Mouse (Mus musculus): Measurements from ENCODE around the gene Kcnh5.

Gene Kcnh5

DNA sequence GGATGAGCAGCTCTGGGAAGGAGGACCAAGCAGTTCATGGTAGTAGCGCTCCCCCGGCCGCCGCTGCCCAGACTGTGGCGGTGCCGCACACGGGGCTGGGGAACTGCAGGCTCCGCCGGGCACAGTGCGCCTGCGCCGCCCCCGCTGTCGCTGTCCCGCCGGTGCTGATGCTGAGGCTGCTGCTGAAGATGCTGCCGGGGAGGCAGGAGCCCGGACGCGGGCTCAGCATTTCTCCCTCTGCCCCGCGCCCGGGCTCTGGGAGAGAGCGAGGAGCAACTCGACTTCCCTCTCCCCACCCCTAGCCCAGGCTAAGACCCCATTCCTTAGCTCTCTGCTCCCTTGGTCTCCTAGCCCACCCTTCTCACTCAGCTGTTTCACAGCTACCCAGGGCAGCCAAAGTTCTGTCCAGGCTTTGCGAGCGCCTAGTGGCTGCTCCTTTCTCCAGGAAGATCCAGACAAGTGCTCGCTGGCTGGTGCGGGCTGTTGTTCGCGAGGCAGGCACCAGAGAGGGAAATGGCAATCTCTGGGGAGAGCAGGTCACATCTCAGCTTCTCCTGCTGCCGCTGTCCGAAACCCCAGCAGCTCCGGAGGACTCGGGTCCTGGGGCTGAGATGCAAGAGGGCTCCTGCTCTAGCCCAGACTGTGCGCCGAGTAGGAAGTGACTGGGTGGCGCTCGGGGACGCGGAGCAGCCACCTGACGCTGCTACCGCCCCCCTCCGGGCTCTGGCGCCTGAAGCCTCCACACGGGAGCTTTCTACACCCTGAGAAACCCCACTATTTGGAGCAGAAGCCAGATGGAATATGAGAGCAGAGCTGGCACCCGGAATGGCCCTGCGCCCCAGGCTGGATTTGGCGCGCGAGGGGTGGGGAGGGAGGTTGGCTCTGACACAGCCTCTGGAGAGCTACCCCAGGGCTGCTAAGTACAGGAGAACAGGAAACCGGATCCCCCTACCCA lies at the start of gene Kcnh5:
TSS of gene Kcnh5 (minus strand) at position 642 of the 955 bp plus-strand sequence.
- DNase-seq, result peak; percentile 8

DNA sequence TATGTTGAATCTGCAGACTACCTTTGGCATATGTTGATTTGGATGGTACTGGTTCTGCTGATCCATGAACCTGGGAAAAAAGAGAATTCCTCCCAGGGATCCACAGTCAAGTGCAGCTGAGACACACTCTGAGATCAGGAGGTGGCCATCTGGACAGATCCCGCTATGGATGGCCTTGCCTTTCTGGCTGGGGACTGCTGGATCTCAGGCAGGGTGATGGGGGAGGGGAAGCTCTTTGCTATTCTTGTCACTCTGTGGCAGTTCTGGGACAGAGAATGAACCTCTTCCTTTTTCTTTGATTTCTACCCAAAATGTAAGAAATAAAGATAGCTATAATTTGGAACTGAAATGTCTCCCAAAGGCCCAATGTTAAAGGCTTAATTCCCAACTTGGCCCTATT lies 46.8 kb upstream of the Kcnh5 start:
- DNase-seq, result no peak

- DNase-seq, result no peak
Measured at GRCm38 (mm10) chr12:75189413-75189812, 12.3 kb upstream of the Kcnh5 start.

DNA sequence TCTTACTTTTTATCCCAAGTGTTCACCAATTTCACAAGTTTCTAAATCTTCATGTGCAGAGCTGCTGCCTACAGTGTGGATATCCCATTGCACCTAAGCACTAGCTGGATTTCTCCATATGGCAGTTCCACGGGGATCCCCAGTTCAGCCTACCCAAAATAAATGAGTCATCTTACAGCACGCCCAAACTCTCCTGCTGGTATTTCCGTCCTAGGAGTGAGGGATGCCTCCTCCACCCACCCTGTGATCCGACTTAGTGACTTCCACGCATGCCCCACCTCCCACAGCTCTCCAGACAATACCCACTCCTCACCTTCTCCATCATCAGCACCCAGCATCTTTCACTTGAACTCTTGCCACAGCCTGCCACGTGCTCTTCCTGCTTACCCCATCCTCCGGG lies 5.5 kb upstream of the Kcnh5 start:
- no peak for DNase-seq

DNA sequence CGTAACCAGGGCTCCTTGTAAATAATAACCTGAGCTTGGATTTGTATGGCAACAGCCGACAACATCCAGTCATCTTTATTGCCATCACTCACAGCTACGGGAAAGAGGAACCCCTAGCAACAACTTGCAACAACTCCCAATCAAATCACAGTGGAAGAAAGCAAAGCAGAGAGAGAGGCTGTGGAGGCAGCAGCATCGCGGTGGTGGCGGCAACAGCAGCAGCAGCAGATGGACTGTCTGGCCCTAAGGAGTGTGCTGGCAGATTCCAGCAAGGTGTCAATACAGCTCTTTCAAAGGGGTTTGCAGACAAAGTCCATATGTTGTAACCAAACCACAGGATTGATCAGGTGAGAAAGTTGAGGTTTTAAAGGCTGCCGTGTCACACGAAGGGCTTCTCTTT lies 2.4 kb upstream of the Kcnh5 start:
- no peak for DNase-seq

DNA sequence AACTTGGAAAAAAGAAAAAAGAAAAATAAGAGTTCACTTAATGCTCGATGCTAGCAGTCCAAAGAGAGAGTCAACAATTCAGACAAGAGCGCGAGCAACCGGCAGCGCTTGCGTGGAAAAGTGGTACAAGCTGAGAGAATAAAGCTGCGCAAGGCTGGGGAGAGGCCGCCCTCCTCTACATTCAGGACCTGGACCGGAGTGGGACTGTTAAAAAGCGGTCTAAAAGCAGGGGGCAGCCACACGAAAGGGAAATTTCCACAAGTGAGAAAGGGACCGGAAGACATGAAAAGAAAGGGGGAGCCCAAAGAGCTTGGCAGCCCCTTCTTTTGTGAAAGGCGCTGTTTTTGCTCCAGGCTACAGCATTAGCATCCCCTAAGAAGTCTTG lies 506 bp upstream of the Kcnh5 start:
- DNase-seq, result no peak

GRCm38 (mm10) chr12:75175931-75176565 lies 1.1 kb downstream of the Kcnh5 start:
- no peak for DNase-seq

GRCm38 (mm10) chr12:75170970-75171369 lies 6.2 kb downstream of the Kcnh5 start:
- DNase-seq, result no peak

DNA sequence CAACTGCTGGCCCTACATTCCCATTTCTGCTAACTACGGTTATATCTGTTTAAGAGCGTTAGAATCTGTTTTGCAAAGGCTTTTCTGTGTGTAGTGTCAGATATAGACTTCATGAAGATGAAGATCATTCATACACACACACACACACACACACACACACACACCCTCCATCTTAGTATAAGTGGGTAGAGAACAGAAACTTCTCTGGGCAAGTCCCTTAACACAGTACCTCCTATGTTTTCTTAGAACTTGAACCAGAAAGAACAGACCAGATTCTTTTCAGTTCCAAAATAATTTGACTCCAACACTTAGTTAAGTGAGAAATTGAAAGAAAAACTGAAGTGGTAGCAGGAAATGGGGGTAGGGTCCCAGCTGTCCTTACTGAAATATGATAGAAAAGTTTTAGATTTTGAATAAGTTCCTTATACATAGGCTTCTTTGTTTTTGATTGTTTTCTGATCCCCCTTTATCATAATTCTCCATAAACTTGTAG lies 24.0 kb downstream of the Kcnh5 start:
- no peak for DNase-seq

DNA sequence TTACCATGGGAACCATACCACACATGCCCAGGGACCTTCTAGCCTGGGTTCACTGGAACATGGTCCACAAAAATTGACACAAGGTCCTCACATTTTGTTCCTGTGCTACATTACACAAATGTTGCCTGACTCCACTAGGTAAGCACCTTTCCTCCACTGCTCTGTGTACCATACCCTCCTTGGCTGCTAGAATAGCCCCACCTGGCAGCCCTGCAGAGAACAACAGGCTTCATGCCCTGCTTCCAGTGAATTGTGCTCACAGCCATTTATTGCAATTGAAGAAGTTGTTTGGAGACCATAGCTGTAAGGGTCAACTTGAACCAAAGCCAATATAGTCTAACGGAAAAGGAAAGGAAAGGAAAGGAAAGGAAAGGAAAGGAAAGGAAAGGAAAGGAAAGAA lies 37.3 kb downstream of the Kcnh5 start:
- DNase-seq, result no peak

DNA sequence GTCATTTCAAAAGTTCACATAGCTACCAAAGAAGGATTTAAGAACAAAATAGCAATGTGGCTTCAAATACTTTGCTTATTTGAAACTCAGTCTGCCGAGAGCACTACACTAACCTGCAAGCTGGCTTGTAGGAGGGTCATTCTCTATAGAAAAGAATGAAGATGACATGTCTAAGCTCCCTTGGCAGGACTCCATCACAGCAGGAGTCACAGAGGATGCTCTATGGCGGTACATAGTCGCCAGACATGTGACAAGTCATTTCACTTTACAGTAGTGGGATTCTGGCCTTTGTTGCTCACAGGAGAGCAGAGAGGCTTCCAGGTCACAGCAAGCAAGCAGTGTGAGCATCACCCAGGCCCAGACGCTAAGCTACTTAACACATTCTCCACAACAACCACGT lies 85.2 kb downstream of the Kcnh5 start:
- no peak for DNase-seq

DNA sequence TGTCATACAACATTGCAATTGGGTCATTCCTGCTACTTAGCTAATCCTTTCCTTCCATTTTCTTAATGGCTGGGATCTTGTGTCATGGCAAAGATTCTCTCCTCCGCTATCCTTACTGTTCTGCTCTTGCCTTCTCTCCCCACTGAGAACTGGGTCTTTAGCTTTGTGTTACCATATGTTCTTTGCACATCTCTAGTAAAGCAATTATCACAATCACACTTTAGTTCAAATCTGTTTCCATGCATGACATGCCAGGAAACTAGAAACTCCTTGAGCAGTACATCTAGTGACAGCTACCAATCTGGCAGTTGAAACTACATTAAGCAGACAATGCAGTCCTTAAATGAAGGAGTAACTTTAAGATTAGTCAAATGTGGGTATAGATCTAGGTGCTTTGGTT lies 86.2 kb downstream of the Kcnh5 start:
- DNase-seq, result no peak

- no peak for DNase-seq
Measured at GRCm38 (mm10) chr12:75077175-75077574, 100.0 kb downstream of the Kcnh5 start.

DNA sequence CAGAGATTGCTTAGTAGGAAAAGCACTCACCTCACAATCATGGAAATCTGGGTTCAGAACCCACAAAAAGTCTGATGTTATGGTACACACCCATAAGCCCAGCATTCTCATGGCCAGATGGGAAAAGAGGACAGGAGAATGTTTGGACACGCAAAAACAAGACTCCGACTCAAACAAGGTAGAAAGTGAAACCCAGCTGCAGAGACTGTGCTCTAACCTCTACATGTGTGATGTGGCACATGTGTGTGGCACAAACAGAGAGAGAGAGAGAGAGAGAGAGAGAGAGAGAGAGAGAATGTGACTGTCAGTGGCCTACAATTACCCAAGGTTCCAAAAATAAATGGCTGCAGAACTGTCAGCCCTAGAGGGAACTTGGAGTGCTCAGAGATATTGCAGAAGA lies 106.1 kb downstream of the Kcnh5 start:
- no peak for DNase-seq

DNA sequence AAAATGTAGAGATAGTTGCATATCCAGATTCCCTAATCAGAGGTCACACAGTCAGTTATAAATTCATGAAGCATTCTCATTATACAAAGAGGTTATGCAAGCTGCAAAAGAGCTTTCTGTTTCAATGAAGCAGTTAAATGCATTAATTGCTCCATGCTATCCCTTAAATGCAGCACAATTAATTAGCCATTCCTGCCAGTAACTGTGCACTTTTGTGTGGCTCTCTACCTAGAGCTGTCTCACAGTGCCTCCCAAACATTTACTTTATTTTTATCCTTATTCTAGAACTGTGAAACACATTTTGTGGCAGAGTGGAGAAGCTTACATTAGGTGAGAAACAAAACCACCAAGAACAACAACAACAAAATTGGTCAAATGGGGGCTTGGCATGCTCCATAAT lies 114.6 kb downstream of the Kcnh5 start:
- DNase-seq, result no peak

GRCm38 (mm10) chr12:75061731-75062130 lies 115.4 kb downstream of the Kcnh5 start:
- no peak for DNase-seq

- no peak for DNase-seq
Measured at GRCm38 (mm10) chr12:75053731-75054130, 123.4 kb downstream of the Kcnh5 start.

- DNase-seq, result no peak
Measured at GRCm38 (mm10) chr12:75036694-75037093, 140.4 kb downstream of the Kcnh5 start.

- no peak for DNase-seq
Measured at GRCm38 (mm10) chr12:75031970-75032864, 144.9 kb downstream of the Kcnh5 start.

DNA sequence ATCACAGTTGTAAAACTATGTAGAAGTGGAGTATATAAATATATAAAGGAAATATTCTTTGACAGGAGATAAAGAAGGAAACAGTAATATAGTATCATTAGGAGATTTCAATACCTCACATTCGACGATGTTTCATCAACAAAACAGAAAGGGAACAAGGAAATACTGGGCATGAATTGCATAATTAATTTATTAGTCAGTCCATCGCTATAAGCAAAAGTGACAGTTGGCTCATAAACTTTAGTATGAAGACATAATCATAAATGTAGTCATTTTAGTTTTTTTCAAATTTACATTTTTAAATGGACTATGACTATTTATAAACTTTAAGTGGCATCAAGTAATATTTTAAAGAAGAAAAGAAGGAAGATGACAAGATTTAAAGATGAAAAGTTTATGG lies 205.9 kb downstream of the Kcnh5 start:
- no peak for DNase-seq

- DNase-seq, result no peak
Measured at GRCm38 (mm10) chr12:74969420-74969819, 207.7 kb downstream of the Kcnh5 start.

GRCm38 (mm10) chr12:74966266-74966665 lies 210.9 kb downstream of the Kcnh5 start:
- DNase-seq, result no peak

GRCm38 (mm10) chr12:74952661-74953060 lies 224.5 kb downstream of the Kcnh5 start:
- no peak for DNase-seq

All from liver (tissue).